Mouse (Mus musculus): Measurements from ENCODE around the gene N4bp2l2. TPM values are rescaled to one million over a fixed set of nuclear protein-coding genes. Genes with fewer than 3 reads are reported as not detected.

The N4bp2l2 gene
- polyA plus RNA-seq, 1 experiment from 2014 or later, result 38.3 TPM

DNA sequence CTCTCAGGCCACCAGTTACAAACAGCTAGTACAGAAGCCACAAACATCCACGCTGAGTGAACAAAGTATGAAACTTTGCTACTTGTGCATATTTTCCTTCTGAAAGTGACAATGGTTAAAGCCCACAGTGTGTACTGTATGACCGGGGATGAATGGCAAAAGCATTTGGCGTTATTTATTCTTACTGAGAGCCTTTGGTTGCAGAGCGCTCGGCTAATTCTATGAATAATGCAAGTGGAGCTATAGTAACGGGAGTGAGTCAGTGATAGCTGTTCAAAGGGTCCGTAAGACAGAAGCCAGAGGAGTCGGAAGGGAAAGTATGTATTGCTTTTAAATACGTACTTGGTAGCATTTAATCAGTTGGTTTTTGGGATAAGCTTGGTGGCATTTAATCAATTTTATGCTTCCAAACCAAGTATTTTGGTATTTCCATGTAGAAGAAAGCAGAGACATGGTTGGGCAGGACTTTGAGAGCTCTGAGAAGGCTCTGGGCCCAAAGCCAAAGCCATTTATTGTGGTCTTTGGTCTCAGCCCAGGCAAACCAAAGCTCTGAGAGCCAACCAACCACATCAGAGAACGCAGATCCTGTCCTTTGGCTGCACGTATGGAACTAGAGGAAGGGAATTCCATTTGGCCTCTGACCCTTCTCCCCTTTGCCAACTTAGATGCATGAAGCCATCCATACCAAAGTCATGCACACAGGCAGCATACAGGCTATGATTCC is 95.3 kb downstream of the N4bp2l2 start:
- peaks cover 4% of the 10 kb centered on the region for H3K36me3 ChIP-seq
- WGBS, result 85% methylated on average over 11 of the region's 11 CpGs
- no peak overlapping the region for H3K4me3 ChIP-seq (replicated peaks)
- H3K9ac ChIP-seq, result no peak overlapping the region
- no peaks in the 10 kb centered on the region for H3K9me3 ChIP-seq
- H3K4me2 ChIP-seq (replicated peaks), result no peak overlapping the region
- H3K4me1 ChIP-seq (replicated peaks), result 0 out of 2 replicates have a peak, but pooled peaks cover 6% of the 10 kb centered on the region
- no peak for ATAC-seq
- H3K27me3 ChIP-seq (replicated peaks), result no peaks in the 10 kb centered on the region
- H3K27ac ChIP-seq, result no peak overlapping the region

DNA sequence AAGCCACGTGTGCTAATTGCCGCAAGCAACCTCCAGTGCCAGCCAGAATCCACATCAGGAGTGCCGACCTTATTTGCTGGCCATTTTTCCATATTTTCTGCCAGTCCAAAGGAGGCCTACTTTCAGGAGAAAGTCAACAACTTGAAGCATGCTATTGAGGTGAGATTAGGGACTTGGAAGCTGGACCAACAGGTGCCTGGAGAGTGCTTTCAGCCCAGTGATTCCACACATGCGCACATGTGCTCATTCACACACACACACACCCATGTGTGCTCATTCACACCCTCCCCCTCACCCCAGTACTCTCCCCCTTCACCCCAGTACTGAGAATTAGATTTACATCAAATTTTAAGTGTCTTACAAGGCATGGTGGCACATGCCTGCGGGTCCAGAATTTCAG is 99.0 kb downstream of the N4bp2l2 start:
- no peak overlapping the region for H3K9ac ChIP-seq
- H3K4me3 ChIP-seq (replicated peaks), result no peak overlapping the region
- H3K9me3 ChIP-seq, result no peaks in the 10 kb centered on the region
- peaks cover 4% of the 10 kb centered on the region for H3K36me3 ChIP-seq
- H3K27ac ChIP-seq, result no peak overlapping the region
- no peak overlapping the region for H3K4me2 ChIP-seq (replicated peaks)
- ATAC-seq, result no peak
- no peaks in the 10 kb centered on the region for H3K4me1 ChIP-seq (replicated peaks)
- no peaks in the 10 kb centered on the region for H3K27me3 ChIP-seq (replicated peaks)
- 92% methylated on average over 5 of the region's 5 CpGs for WGBS

DNA sequence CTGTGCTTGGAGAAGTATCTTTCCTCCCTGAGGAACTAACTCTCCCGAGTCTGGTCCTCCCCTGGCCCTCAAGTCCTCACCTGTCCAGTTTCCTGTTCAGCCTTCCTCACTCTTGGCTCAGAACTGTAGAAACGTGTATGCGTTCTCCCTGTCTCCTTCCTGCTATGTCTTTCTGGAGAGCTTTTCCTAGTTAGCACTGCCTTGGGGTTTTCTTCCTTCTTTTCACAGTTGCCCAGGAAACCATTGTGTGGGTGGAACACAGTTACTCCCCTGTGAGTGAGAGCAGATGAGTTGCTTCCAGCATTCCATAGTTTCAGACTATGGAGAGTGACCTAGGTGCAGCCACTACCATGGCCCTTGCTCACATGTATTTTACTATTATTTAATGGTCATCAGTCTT is 99.8 kb downstream of the N4bp2l2 start:
- no peak for ATAC-seq
- H3K27ac ChIP-seq, result no peak overlapping the region
- no peaks in the 10 kb centered on the region for H3K9me3 ChIP-seq
- no peaks in the 10 kb centered on the region for H3K27me3 ChIP-seq (replicated peaks)
- H3K4me2 ChIP-seq (replicated peaks), result no peak overlapping the region
- H3K4me1 ChIP-seq (replicated peaks), result no peaks in the 10 kb centered on the region
- no peak overlapping the region for H3K4me3 ChIP-seq (replicated peaks)
- peaks cover 7% of the 10 kb centered on the region for H3K36me3 ChIP-seq
- H3K9ac ChIP-seq, result no peak overlapping the region
- WGBS, result 60% methylated on average over 3 of the region's 3 CpGs

DNA sequence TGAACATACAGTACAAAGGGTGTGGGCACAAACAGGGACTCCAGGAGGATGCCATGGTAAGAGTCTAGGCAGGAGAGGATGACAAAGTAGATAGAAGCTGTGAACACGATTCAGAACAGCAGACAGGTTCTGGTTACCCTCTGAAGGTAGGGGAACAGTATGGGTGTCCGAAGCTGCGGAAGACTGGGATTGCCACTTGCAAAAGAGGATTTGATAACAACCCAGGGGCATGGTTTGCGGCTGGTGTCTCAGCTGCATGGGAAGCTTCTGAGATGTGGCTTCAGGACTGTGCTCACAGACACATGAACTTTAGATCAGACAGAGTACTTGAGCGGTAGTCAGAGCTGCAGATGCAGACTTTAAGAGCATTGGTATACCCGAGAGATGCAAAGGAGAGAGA is 101.6 kb downstream of the N4bp2l2 start:
- H3K4me2 ChIP-seq (replicated peaks), result no peak overlapping the region
- H3K9ac ChIP-seq, result no peak overlapping the region
- no peak overlapping the region for H3K4me3 ChIP-seq (replicated peaks)
- 92% methylated on average over 6 of the region's 6 CpGs for WGBS
- peaks cover 7% of the 10 kb centered on the region for H3K36me3 ChIP-seq
- no peak overlapping the region for H3K27ac ChIP-seq
- no peaks in the 10 kb centered on the region for H3K9me3 ChIP-seq
- no peaks in the 10 kb centered on the region for H3K27me3 ChIP-seq (replicated peaks)
- H3K4me1 ChIP-seq (replicated peaks), result no peaks in the 10 kb centered on the region
- no peak for ATAC-seq

DNA sequence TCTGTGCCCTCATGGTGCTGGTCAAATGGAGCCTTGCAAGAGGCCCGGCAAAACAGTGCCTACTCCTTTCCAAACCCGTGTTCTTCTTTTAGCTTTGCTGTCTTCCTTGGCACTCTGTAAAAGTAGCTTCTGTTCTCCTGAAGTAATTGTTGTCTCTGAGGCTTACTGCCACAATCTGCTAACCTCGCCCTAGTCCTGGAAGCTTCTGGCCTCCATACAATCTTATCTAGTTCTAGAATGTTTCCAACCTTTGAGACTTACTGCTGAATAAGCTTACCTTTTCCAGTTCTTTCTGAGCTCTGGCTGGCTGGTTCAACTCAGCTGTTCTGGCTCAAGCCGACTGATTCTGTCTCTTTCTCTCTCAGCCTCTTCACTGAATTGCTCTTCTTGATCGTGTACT is 104.2 kb downstream of the N4bp2l2 start:
- Histone ChIP-seq H3K4me1 (replicated peaks) (no peaks in the 10 kb centered on the region), H3K9ac (no peak overlapping the region), H3K27me3 (replicated peaks) (no peaks in the 10 kb centered on the region), H3K36me3 (peaks cover 8% of the 10 kb centered on the region; the same call in 1 of the 2 replicates), H3K4me2 (replicated peaks) (no peak overlapping the region), H3K9me3 (no peaks in the 10 kb centered on the region), H3K27ac (peak overlapping the region; percentile 49), H3K4me3 (replicated peaks) (no peak overlapping the region)
- 80% methylated on average over 5 of the region's 5 CpGs for WGBS
- ATAC-seq, result peak; percentile 88

DNA sequence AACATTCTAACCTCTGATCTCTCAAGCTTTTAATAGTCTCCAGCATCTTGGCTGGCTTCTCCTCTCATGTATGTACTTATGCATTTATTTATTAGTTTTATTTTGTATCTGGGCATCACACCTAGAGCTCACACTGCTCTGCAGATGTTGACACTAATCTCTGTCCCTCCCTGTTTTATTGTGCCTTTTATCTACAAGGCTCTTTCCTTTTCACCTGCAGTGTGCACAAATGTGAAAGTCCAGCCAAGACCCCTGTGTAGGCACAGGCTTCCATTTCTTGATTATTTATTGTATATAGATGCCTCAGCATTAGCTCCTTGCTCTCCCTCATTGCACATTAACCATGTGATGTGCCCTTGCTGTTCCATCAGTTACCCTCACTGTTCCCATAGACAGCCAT is 104.6 kb downstream of the N4bp2l2 start:
- peak; percentile 91 for ATAC-seq
- no peak overlapping the region for H3K4me3 ChIP-seq (replicated peaks)
- H3K36me3 ChIP-seq, result peaks cover 8% of the 10 kb centered on the region; the same call in 1 of the 2 replicates
- no peak overlapping the region for H3K4me2 ChIP-seq (replicated peaks)
- H3K9ac ChIP-seq, result no peak overlapping the region
- no peaks in the 10 kb centered on the region for H3K9me3 ChIP-seq
- H3K27me3 ChIP-seq (replicated peaks), result no peaks in the 10 kb centered on the region
- H3K27ac ChIP-seq, result peak overlapping the region; percentile 49
- H3K4me1 ChIP-seq (replicated peaks), result no peaks in the 10 kb centered on the region

DNA sequence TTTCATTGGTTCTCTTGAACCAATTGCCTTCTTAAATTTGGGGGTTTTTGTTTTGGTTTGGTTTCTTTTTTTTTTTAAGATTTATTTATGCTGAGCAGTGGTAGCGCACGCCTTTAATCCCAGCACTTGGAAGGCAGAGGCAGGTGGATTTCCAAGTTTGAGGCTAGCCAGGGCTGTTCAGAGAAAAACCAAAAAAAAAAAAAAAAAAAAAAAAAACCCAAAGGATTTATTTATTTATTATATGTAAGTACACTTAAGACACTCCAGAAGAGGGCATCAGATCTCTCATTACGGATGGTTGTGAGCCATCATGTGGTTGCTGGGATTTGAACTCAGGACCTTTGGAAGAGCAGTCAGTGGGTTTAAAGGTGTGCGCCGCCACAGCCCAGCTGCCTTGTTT is 105.1 kb downstream of the N4bp2l2 start:
- Histone ChIP-seq H3K4me2 (replicated peaks) (no peak overlapping the region), H3K9ac (no peak overlapping the region), H3K4me1 (replicated peaks) (no peaks in the 10 kb centered on the region), H3K27ac (no peak overlapping the region), H3K27me3 (replicated peaks) (no peaks in the 10 kb centered on the region), H3K9me3 (no peaks in the 10 kb centered on the region), H3K4me3 (replicated peaks) (no peak overlapping the region), H3K36me3 (peaks cover 8% of the 10 kb centered on the region; the same call in 1 of the 2 replicates)
- 95% methylated on average over 5 of the region's 5 CpGs for WGBS
- ATAC-seq, result no peak

DNA sequence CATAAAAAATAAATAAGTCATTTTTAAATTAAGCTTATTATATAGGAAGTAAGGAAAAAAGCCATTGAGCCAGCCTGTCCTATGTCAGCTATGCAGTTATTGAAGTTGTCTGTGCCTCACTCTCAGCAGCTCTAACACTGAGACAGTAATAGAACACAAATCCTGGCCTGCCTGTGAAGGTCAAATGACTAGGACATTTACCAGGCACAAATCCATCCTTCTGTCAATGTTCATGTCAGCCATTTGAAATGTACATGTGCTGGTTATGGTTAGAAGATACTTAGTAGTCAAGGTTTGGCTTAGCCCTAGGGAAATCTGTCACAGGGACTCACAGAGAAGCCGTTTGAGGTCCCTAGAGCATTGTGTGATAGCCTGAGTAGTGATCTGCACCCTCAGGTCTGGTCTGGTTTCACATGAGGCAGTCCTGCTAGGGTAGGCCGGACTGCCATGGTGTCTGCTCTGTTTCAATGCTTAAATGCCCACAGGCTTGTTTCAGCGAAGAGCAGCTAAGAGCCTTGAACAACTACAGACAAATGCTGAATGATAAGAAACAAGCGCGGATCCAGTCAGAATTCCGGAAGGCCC is 106.4 kb downstream of the N4bp2l2 start:
- H3K9ac ChIP-seq, result no peak overlapping the region
- H3K27me3 ChIP-seq (replicated peaks), result no peaks in the 10 kb centered on the region
- ATAC-seq, result no peak
- no peak overlapping the region for H3K4me3 ChIP-seq (replicated peaks)
- no peak overlapping the region for H3K27ac ChIP-seq
- H3K36me3 ChIP-seq, result peaks cover 8% of the 10 kb centered on the region; the same call in 1 of the 2 replicates
- H3K4me2 ChIP-seq (replicated peaks), result no peak overlapping the region
- WGBS, result 89% methylated on average over 6 of the region's 6 CpGs
- H3K9me3 ChIP-seq, result no peaks in the 10 kb centered on the region
- H3K4me1 ChIP-seq (replicated peaks), result no peaks in the 10 kb centered on the region

Other genes starting within 250 kb of the N4bp2l2 start
- not detected in 2 replicates for gene Zar1l, start 148.0 kb downstream of the N4bp2l2 start, polyA plus RNA-seq (2015; fragmentation: Nextera tagmentation; extraction: Ambion mirVana)
- gene Brca2, start 143.6 kb downstream of the N4bp2l2 start, polyA plus RNA-seq (2015; fragmentation: Nextera tagmentation; extraction: Ambion mirVana), result 16.2 and 20.0 TPM in 2 replicates
- 4.6 and 4.9 TPM in 2 replicates for gene N4bp2l1, start 69.0 kb downstream of the N4bp2l2 start, polyA plus RNA-seq (2015; fragmentation: Nextera tagmentation; extraction: Ambion mirVana)
- gene Pds5b, start 7.6 kb upstream of the N4bp2l2 start, polyA plus RNA-seq (2015; fragmentation: Nextera tagmentation; extraction: Ambion mirVana), result 22.2 and 25.3 TPM in 2 replicates